Mouse (Mus musculus) ES-E14 (cell line): Measurements from ENCODE around the gene Mief1. TPM values are rescaled to one million over a fixed set of nuclear protein-coding genes. Genes with fewer than 3 reads are reported as not detected.

ENCODE experiments used
- DNase-seq: peaks from one replicate; pipeline ENCODE4 v3.0.0-alpha.2; 2013; ENCODE audit warnings: low read depth, low spot score
- H3K27ac ChIP-seq: 2 replicates; pipeline ENCODE4 v1.5.1; 2012; ENCODE audit warnings: low read depth, mild to moderate bottlenecking, low read length, moderate library complexity, mixed read lengths; ENCODE audit not compliant: poor library complexity, insufficient read depth, severe bottlenecking
- H3K36me3 ChIP-seq: 2 replicates; pipeline ENCODE4 v1.6.1; 2012; ENCODE audit warnings: mild to moderate bottlenecking, low read length, moderate library complexity, mixed read lengths; ENCODE audit not compliant: control insufficient read depth, poor library complexity, insufficient read depth, severe bottlenecking
- H3K4me1 ChIP-seq, 2 experiments: fragments of 150-350 bp in 1 of 2; sonication (generic) in 1 of 2; 2 replicates each; pipeline ENCODE4 v1.6.1; 2012; ENCODE audit warnings: low read length in 2 of 2, mild to moderate bottlenecking in 1 of 2, mixed read lengths in 1 of 2; ENCODE audit not compliant: control insufficient read depth in 2 of 2, insufficient read depth in 2 of 2, poor library complexity in 1 of 2
- H3K4me3 ChIP-seq, 2 experiments: fragments of 150-350 bp in 1 of 2; sonication (generic) in 1 of 2; 2 replicates each; pipeline ENCODE4 v1.5.1; 2012; ENCODE audit warnings: low read length in 2 of 2, low read depth in 1 of 2, mild to moderate bottlenecking in 1 of 2, mixed read lengths in 1 of 2; ENCODE audit not compliant: insufficient read depth in 1 of 2, poor library complexity in 1 of 2, severe bottlenecking in 1 of 2
- H3K9ac ChIP-seq: 2 replicates; pipeline ENCODE4 v1.6.1; 2012; ENCODE audit warnings: low read depth, mild to moderate bottlenecking, low read length, mixed read lengths; ENCODE audit not compliant: poor library complexity, insufficient read depth, severe bottlenecking
- H3K9me3 ChIP-seq: fragments of 150-350 bp; sonication (generic); 2 replicates; pipeline ENCODE4 v1.6.1; 2012; ENCODE audit warnings: low read depth, mild to moderate bottlenecking, low read length; ENCODE audit not compliant: control insufficient read depth, insufficient read depth
- CHD2 ChIP-seq: IDR thresholded peaks from 2 replicates; pipeline ENCODE4 v1.6.1; 2014; ENCODE audit warnings: mild to moderate bottlenecking, low read depth, low read length, inconsistent platforms
- HCFC1 ChIP-seq: IDR thresholded peaks from 2 replicates; pipeline ENCODE4 v1.6.1; 2012; ENCODE audit warnings: low read length, inconsistent platforms, borderline replicate concordance; ENCODE audit not compliant: insufficient read depth
- MAFK ChIP-seq: IDR thresholded peaks from 2 replicates; pipeline ENCODE4 v1.6.1; 2014; ENCODE audit warnings: mild to moderate bottlenecking, low read depth, low read length, inconsistent platforms; ENCODE audit not compliant: insufficient read depth
- ZC3H11A ChIP-seq: IDR thresholded peaks from 2 replicates; pipeline ENCODE4 v1.6.1; 2012; ENCODE audit warnings: low read depth, mild to moderate bottlenecking, inconsistent platforms, low read length, borderline replicate concordance
- ZNF384 ChIP-seq: IDR thresholded peaks from 2 replicates; pipeline ENCODE4 v1.6.1; 2012; ENCODE audit warnings: low read depth, low read length, inconsistent platforms
- in situ Hi-C, 2 experiments: fragments of 600-800 bp; cut with MboI; formaldehyde crosslinking; loops; one replicate each; pipeline ENCODE4 v1.15.1; 2025; ENCODE audit warnings: low sequenced_read_pairs in 2 of 2, inconsistent platforms in 1 of 2; ENCODE audit not compliant: unreplicated experiment in 2 of 2
- total RNA-seq: library from RNA; depleted of rRNA; stranded (reverse); fragments of 300-350 nt; gene quantifications from 2 replicates; pipeline ENCODE4 v1.2.3, GENCODE M21; 2012

Mief1 gene
- total RNA-seq, 1 experiment: 57.7 TPM

DNA sequence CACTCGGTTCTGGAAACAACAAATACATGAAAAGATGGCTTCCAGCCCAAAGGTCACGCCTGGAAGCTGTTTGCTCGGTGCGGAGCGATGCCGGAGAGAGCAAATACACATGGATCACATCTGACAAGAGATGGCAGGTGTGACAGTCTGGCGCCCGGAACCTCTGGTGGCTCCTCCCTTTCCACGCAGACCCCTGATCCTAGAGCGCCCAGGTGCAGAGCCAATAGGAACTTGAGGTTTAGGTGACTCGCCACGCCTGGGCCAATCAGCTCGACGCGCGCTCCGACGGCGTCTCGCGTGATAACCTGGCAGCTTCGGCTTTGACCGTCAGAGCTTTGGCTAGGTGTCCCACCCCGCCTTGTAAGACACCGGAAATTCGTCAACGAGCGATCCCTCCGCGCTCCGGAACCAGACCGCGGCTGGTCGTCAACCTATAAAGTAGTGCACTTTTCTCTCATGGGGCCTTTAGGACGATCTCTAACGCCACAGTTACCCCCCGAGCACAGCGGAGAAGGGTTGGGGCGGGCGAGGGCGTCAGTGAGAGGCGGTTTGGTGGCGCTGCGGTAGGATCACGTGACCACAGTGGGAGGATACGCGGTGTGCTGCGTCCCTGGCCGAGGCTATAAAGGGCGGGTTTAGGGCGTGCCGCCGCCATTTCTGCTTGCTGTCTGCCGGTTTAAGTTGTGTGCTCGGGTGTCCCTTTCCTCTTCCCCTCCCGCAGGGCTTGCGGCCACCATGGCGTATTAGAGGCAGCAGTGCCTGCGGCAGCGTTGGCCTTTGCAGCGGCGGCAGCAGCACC is 21.2 kb downstream of the Mief1 start, which contains the start of gene Atf4:
TSS of gene Atf4 (plus strand) at position 338 of the 799 bp plus-strand sequence.
- peak; percentile 93 for DNase-seq
- TF ChIP-seq HCFC1 (peak; percentile 70; the same call in 1 of the 2 replicates), ZNF384 (no peak), CHD2 (peak; percentile 92)
- Histone ChIP-seq H3K9me3 (no peaks in the 10 kb centered on the region), H3K4me3 (peak within 1 kb of the TSS; percentile 80 to 89), H3K27ac (peak within 1 kb of the TSS; percentile 97), H3K36me3 (peaks cover 32% of the 10 kb centered on the region), H3K4me1 (peaks cover 0 to 11% of the 10 kb centered on the region in 2 experiments; a peak in 1 of 4 replicates), H3K9ac (peak within 1 kb of the TSS; percentile 96)
- in situ Hi-C loops: no loop called here

GRCm38 (mm10) chr15:80255646-80256121 is 21.9 kb downstream of the Mief1 start:
- Histone ChIP-seq H3K4me3 (peak overlapping the region; percentile 80 to 89), H3K9ac (peak overlapping the region; percentile 96), H3K27ac (peak overlapping the region; percentile 97), H3K4me1 (peaks cover 0 to 12% of the 10 kb centered on the region in 2 experiments; a peak in 1 of 4 replicates), H3K36me3 (peaks cover 33% of the 10 kb centered on the region), H3K9me3 (no peaks in the 10 kb centered on the region)
- in situ Hi-C loops: no loop called here
- TF ChIP-seq HCFC1 (no peak), CHD2 (no peak), ZNF384 (no peak), MAFK (no peak), ZC3H11A (no peak)
- DNase-seq: no peak

DNA sequence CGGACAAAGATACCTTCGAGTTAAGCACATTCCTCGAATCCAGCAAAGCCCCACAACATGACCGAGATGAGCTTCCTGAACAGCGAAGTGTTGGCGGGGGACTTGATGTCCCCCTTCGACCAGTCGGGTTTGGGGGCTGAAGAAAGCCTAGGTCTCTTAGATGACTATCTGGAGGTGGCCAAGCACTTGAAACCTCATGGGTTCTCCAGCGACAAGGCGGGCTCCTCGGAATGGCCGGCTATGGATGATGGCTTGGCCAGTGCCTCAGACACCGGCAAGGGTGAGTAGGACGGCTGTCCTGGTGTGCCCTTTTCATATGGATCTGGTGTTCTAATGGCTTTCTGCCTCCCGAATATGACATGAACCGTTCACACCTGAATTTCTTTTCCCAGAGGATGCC is 22.4 kb downstream of the Mief1 start:
- no peaks in the 10 kb centered on the region for H3K9me3 ChIP-seq
- peak overlapping the region; percentile 80 to 89 for H3K4me3 ChIP-seq
- H3K9ac ChIP-seq: peak overlapping the region; percentile 96
- H3K4me1 ChIP-seq: peaks cover 0 to 12% of the 10 kb centered on the region in 2 experiments; a peak in 1 of 4 replicates
- no peak for DNase-seq
- no peak for TF ChIP-seq ZC3H11A
- TF ChIP-seq MAFK: no peak
- no peak for TF ChIP-seq HCFC1
- no peak for TF ChIP-seq ZNF384
- TF ChIP-seq CHD2: no peak
- H3K27ac ChIP-seq: peak overlapping the region; percentile 97
- in situ Hi-C loops: no loop called here
- peaks cover 32% of the 10 kb centered on the region for H3K36me3 ChIP-seq

- no peak for TF ChIP-seq ZC3H11A
- no peak for TF ChIP-seq MAFK
- TF ChIP-seq ZNF384: no peak
- TF ChIP-seq HCFC1: no peak
- TF ChIP-seq CHD2: no peak
- H3K27ac ChIP-seq: peak overlapping the region; percentile 55; the same call in 1 of the 2 replicates
- DNase-seq: no peak
- in situ Hi-C loops: no loop called here
- H3K4me1 ChIP-seq: peaks cover 0 to 12% of the 10 kb centered on the region in 2 experiments; a peak in 2 of 4 replicates
- peaks cover 32% of the 10 kb centered on the region for H3K36me3 ChIP-seq
- H3K4me3 ChIP-seq: peak overlapping the region; percentile 80 to 89
- peak overlapping the region; percentile 96 for H3K9ac ChIP-seq
- H3K9me3 ChIP-seq: no peaks in the 10 kb centered on the region
Measured at GRCm38 (mm10) chr15:80256656-80257601, 23.1 kb downstream of the Mief1 start.
